Mouse (Mus musculus): ENCODE results near the gene Cdkl3. TPM values are rescaled to one million over a fixed set of nuclear protein-coding genes. Genes with fewer than 3 reads are reported as not detected.

Gene Cdkl3
- polyA plus RNA-seq, 1 experiment from 2014 or later: 9.1 TPM

GRCm38 (mm10) chr11:52001861-52002260, 2.2 kb upstream of the Cdkl3 start:
- Histone ChIP-seq H3K27me3 (ENCODE audit: control insufficient read depth, insufficient read depth, low read length) (no peaks in the 10 kb centered on the region), H3K36me3 (ENCODE audit: control insufficient read depth, insufficient read depth, low read length) (peaks cover 3% of the 10 kb centered on the region; the same call in 1 of the 2 replicates), H3K9ac (ENCODE audit: low read depth, low read length) (no peak overlapping the region), H3K4me2 (no peak overlapping the region), H3K27ac (ENCODE audit: low read depth, low read length) (no peak overlapping the region), H3K4me3 (ENCODE audit: low read depth, low read length) (no peak overlapping the region), H3K4me1 (ENCODE audit: control insufficient read depth, insufficient read depth, low read length) (peaks cover 10% of the 10 kb centered on the region), H3K9me3 (replicated peaks; ENCODE audit: control insufficient read depth, low read length) (no peaks in the 10 kb centered on the region)
- 90% methylated on average over 8 of the region's 8 CpGs for WGBS (ENCODE audit: insufficient replicate concordance)
- no peak for ATAC-seq (replicated peaks; ENCODE audit: insufficient number of reproducible peaks, low FRiP score, low TSS enrichment)

GRCm38 (mm10) chr11:52002842-52003504, 1.0 kb upstream of the Cdkl3 start:
- no peak for ATAC-seq (replicated peaks; ENCODE audit: insufficient number of reproducible peaks, low FRiP score, low TSS enrichment)
- H3K9ac ChIP-seq (ENCODE audit: low read depth, low read length): peak overlapping the region; percentile 79
- peaks cover 10% of the 10 kb centered on the region for H3K4me1 ChIP-seq (ENCODE audit: control insufficient read depth, insufficient read depth, low read length)
- H3K27ac ChIP-seq (ENCODE audit: low read depth, low read length): peak overlapping the region; percentile 84
- H3K4me3 ChIP-seq (ENCODE audit: low read depth, low read length): peak overlapping the region; percentile 61
- H3K27me3 ChIP-seq (ENCODE audit: control insufficient read depth, insufficient read depth, low read length): no peaks in the 10 kb centered on the region
- WGBS (ENCODE audit: insufficient replicate concordance): 74% methylated on average over 13 of the region's 13 CpGs
- no peaks in the 10 kb centered on the region for H3K9me3 ChIP-seq (replicated peaks; ENCODE audit: control insufficient read depth, low read length)
- H3K36me3 ChIP-seq (ENCODE audit: control insufficient read depth, insufficient read depth, low read length): no peaks in the 10 kb centered on the region
- peak overlapping the region; percentile 79 for H3K4me2 ChIP-seq

- no peak for ATAC-seq (replicated peaks; ENCODE audit: insufficient number of reproducible peaks, low FRiP score, low TSS enrichment)
- H3K27me3 ChIP-seq (ENCODE audit: control insufficient read depth, insufficient read depth, low read length): no peaks in the 10 kb centered on the region
- peak overlapping the region; percentile 84 for H3K27ac ChIP-seq (ENCODE audit: low read depth, low read length)
- peak overlapping the region; percentile 79 for H3K9ac ChIP-seq (ENCODE audit: low read depth, low read length)
- no peaks in the 10 kb centered on the region for H3K36me3 ChIP-seq (ENCODE audit: control insufficient read depth, insufficient read depth, low read length)
- peak overlapping the region; percentile 79 for H3K4me2 ChIP-seq
- WGBS (ENCODE audit: insufficient replicate concordance): 18% methylated on average over 4 of the region's 4 CpGs
- H3K4me1 ChIP-seq (ENCODE audit: control insufficient read depth, insufficient read depth, low read length): peaks cover 7% of the 10 kb centered on the region
- peak overlapping the region; percentile 61 for H3K4me3 ChIP-seq (ENCODE audit: low read depth, low read length)
- H3K9me3 ChIP-seq (replicated peaks; ENCODE audit: control insufficient read depth, low read length): no peaks in the 10 kb centered on the region
Measured at GRCm38 (mm10) chr11:52003505-52003771, 583 bp upstream of the Cdkl3 start.

GRCm38 (mm10) chr11:52005586-52005985, 1.6 kb downstream of the Cdkl3 start:
- H3K4me1 ChIP-seq (ENCODE audit: control insufficient read depth, insufficient read depth, low read length): peaks cover 6% of the 10 kb centered on the region; the same call in 1 of the 2 replicates
- H3K27me3 ChIP-seq (ENCODE audit: control insufficient read depth, insufficient read depth, low read length): no peaks in the 10 kb centered on the region
- H3K36me3 ChIP-seq (ENCODE audit: control insufficient read depth, insufficient read depth, low read length): no peaks in the 10 kb centered on the region
- H3K4me3 ChIP-seq (ENCODE audit: low read depth, low read length): no peak overlapping the region
- H3K9me3 ChIP-seq (replicated peaks; ENCODE audit: control insufficient read depth, low read length): no peaks in the 10 kb centered on the region
- no peak overlapping the region for H3K4me2 ChIP-seq
- H3K9ac ChIP-seq (ENCODE audit: low read depth, low read length): no peak overlapping the region
- 80% methylated on average over 2 of the region's 2 CpGs for WGBS (ENCODE audit: insufficient replicate concordance)
- H3K27ac ChIP-seq (ENCODE audit: low read depth, low read length): no peak overlapping the region
- no peak for ATAC-seq (replicated peaks; ENCODE audit: insufficient number of reproducible peaks, low FRiP score, low TSS enrichment)

GRCm38 (mm10) chr11:52011011-52011410, 7.0 kb downstream of the Cdkl3 start:
- H3K27ac ChIP-seq (ENCODE audit: low read depth, low read length): no peak overlapping the region
- no peak for ATAC-seq (replicated peaks; ENCODE audit: insufficient number of reproducible peaks, low FRiP score, low TSS enrichment)
- H3K9me3 ChIP-seq (replicated peaks; ENCODE audit: control insufficient read depth, low read length): no peaks in the 10 kb centered on the region
- no peak overlapping the region for H3K4me2 ChIP-seq
- no peaks in the 10 kb centered on the region for H3K4me1 ChIP-seq (ENCODE audit: control insufficient read depth, insufficient read depth, low read length)
- WGBS (ENCODE audit: insufficient replicate concordance): 81% methylated on average over 11 of the region's 11 CpGs
- no peaks in the 10 kb centered on the region for H3K27me3 ChIP-seq (ENCODE audit: control insufficient read depth, insufficient read depth, low read length)
- no peaks in the 10 kb centered on the region for H3K36me3 ChIP-seq (ENCODE audit: control insufficient read depth, insufficient read depth, low read length)
- no peak overlapping the region for H3K4me3 ChIP-seq (ENCODE audit: low read depth, low read length)
- no peak overlapping the region for H3K9ac ChIP-seq (ENCODE audit: low read depth, low read length)

- Histone ChIP-seq H3K9ac (ENCODE audit: low read depth, low read length) (no peak overlapping the region), H3K27me3 (ENCODE audit: control insufficient read depth, insufficient read depth, low read length) (no peaks in the 10 kb centered on the region), H3K27ac (ENCODE audit: low read depth, low read length) (0 out of 2 replicates have a peak overlapping the region, but pooled peaks have one; percentile 29), H3K9me3 (replicated peaks; ENCODE audit: control insufficient read depth, low read length) (no peaks in the 10 kb centered on the region), H3K36me3 (ENCODE audit: control insufficient read depth, insufficient read depth, low read length) (no peaks in the 10 kb centered on the region), H3K4me1 (ENCODE audit: control insufficient read depth, insufficient read depth, low read length) (no peaks in the 10 kb centered on the region), H3K4me3 (ENCODE audit: low read depth, low read length) (no peak overlapping the region), H3K4me2 (no peak overlapping the region; the same call in 1 of the 2 replicates)
- WGBS (ENCODE audit: insufficient replicate concordance): 49% methylated on average over 5 of the region's 5 CpGs
- no peak for ATAC-seq (replicated peaks; ENCODE audit: insufficient number of reproducible peaks, low FRiP score, low TSS enrichment)
Measured at GRCm38 (mm10) chr11:52011541-52011940, 7.5 kb downstream of the Cdkl3 start.

GRCm38 (mm10) chr11:52018217-52018616, 14.2 kb downstream of the Cdkl3 start:
- no peaks in the 10 kb centered on the region for H3K9me3 ChIP-seq (replicated peaks; ENCODE audit: control insufficient read depth, low read length)
- H3K9ac ChIP-seq (ENCODE audit: low read depth, low read length): no peak overlapping the region
- H3K27me3 ChIP-seq (ENCODE audit: control insufficient read depth, insufficient read depth, low read length): no peaks in the 10 kb centered on the region
- no peaks in the 10 kb centered on the region for H3K36me3 ChIP-seq (ENCODE audit: control insufficient read depth, insufficient read depth, low read length)
- H3K27ac ChIP-seq (ENCODE audit: low read depth, low read length): no peak overlapping the region
- H3K4me2 ChIP-seq: no peak overlapping the region
- ATAC-seq (replicated peaks; ENCODE audit: insufficient number of reproducible peaks, low FRiP score, low TSS enrichment): no peak
- H3K4me1 ChIP-seq (ENCODE audit: control insufficient read depth, insufficient read depth, low read length): no peaks in the 10 kb centered on the region
- WGBS (ENCODE audit: insufficient replicate concordance): 49% methylated on average over 9 of the region's 9 CpGs
- no peak overlapping the region for H3K4me3 ChIP-seq (ENCODE audit: low read depth, low read length)

GRCm38 (mm10) chr11:52032356-52032755, 28.3 kb downstream of the Cdkl3 start:
- Histone ChIP-seq H3K27ac (ENCODE audit: low read depth, low read length) (no peak overlapping the region), H3K4me2 (no peak overlapping the region), H3K9me3 (replicated peaks; ENCODE audit: control insufficient read depth, low read length) (no peaks in the 10 kb centered on the region), H3K27me3 (ENCODE audit: control insufficient read depth, insufficient read depth, low read length) (no peaks in the 10 kb centered on the region), H3K4me3 (ENCODE audit: low read depth, low read length) (no peak overlapping the region), H3K4me1 (ENCODE audit: control insufficient read depth, insufficient read depth, low read length) (no peaks in the 10 kb centered on the region), H3K36me3 (ENCODE audit: control insufficient read depth, insufficient read depth, low read length) (no peaks in the 10 kb centered on the region), H3K9ac (ENCODE audit: low read depth, low read length) (no peak overlapping the region)
- no peak for ATAC-seq (replicated peaks; ENCODE audit: insufficient number of reproducible peaks, low FRiP score, low TSS enrichment)
- 50% methylated on average over 8 of the region's 8 CpGs for WGBS (ENCODE audit: insufficient replicate concordance)

GRCm38 (mm10) chr11:52033953-52034352, 29.9 kb downstream of the Cdkl3 start:
- H3K4me1 ChIP-seq (ENCODE audit: control insufficient read depth, insufficient read depth, low read length): no peaks in the 10 kb centered on the region
- H3K36me3 ChIP-seq (ENCODE audit: control insufficient read depth, insufficient read depth, low read length): no peaks in the 10 kb centered on the region
- no peaks in the 10 kb centered on the region for H3K9me3 ChIP-seq (replicated peaks; ENCODE audit: control insufficient read depth, low read length)
- no peak overlapping the region for H3K4me2 ChIP-seq
- no peaks in the 10 kb centered on the region for H3K27me3 ChIP-seq (ENCODE audit: control insufficient read depth, insufficient read depth, low read length)
- no peak overlapping the region for H3K9ac ChIP-seq (ENCODE audit: low read depth, low read length)
- WGBS (ENCODE audit: insufficient replicate concordance): 82% methylated on average over 1 of the region's 1 CpGs
- H3K27ac ChIP-seq (ENCODE audit: low read depth, low read length): no peak overlapping the region
- no peak overlapping the region for H3K4me3 ChIP-seq (ENCODE audit: low read depth, low read length)
- ATAC-seq (replicated peaks; ENCODE audit: insufficient number of reproducible peaks, low FRiP score, low TSS enrichment): no peak
